Mouse (Mus musculus): Measurements from ENCODE around the gene 9930021J03Rik.
A peak's percentile ranks its signal among the peaks of the same experiment; 100 is the strongest.

The 9930021J03Rik gene

GRCm38 (mm10) chr19:29805917-29806785 is at the start of gene 9930021J03Rik:
Gene 9930021J03Rik, minus strand, starts transcription at chr19:29805989.
- peak; percentile 99 for DNase-seq (ENCODE audit: low spot score)

GRCm38 (mm10) chr19:29853711-29854110 is 47.9 kb upstream of the 9930021J03Rik start:
- no peak for DNase-seq (ENCODE audit: low spot score)

GRCm38 (mm10) chr19:29851036-29851690 is 45.4 kb upstream of the 9930021J03Rik start:
- DNase-seq (ENCODE audit: low spot score): no peak

GRCm38 (mm10) chr19:29849924-29850551 is 44.2 kb upstream of the 9930021J03Rik start:
- no peak for DNase-seq (ENCODE audit: low spot score)

GRCm38 (mm10) chr19:29844036-29844661 is 38.4 kb upstream of the 9930021J03Rik start:
- DNase-seq (ENCODE audit: low spot score): peak; percentile 77

- DNase-seq (ENCODE audit: low spot score): no peak
Observed at GRCm38 (mm10) chr19:29843641-29844035, 37.8 kb upstream of the 9930021J03Rik start.

GRCm38 (mm10) chr19:29842973-29843372 is 37.2 kb upstream of the 9930021J03Rik start:
- peak; percentile 70 for DNase-seq (ENCODE audit: low spot score)

- no peak for DNase-seq (ENCODE audit: low spot score)
Observed at GRCm38 (mm10) chr19:29840642-29841041, 34.9 kb upstream of the 9930021J03Rik start.

- DNase-seq (ENCODE audit: low spot score): no peak
Observed at GRCm38 (mm10) chr19:29838636-29839135, 32.9 kb upstream of the 9930021J03Rik start.

- no peak for DNase-seq (ENCODE audit: low spot score)
Observed at GRCm38 (mm10) chr19:29838171-29838570, 32.4 kb upstream of the 9930021J03Rik start.

GRCm38 (mm10) chr19:29835364-29836034 is 29.7 kb upstream of the 9930021J03Rik start:
- no peak for DNase-seq (ENCODE audit: low spot score)

- DNase-seq (ENCODE audit: low spot score): no peak
Observed at GRCm38 (mm10) chr19:29830911-29831310, 25.1 kb upstream of the 9930021J03Rik start.

GRCm38 (mm10) chr19:29828558-29828957 is 22.8 kb upstream of the 9930021J03Rik start:
- no peak for DNase-seq (ENCODE audit: low spot score)

GRCm38 (mm10) chr19:29826686-29827085 is 20.9 kb upstream of the 9930021J03Rik start:
- peak; percentile 65 for DNase-seq (ENCODE audit: low spot score)

- DNase-seq (ENCODE audit: low spot score): no peak
Observed at GRCm38 (mm10) chr19:29825003-29825402, 19.2 kb upstream of the 9930021J03Rik start.

GRCm38 (mm10) chr19:29824034-29824700 is 18.4 kb upstream of the 9930021J03Rik start:
- DNase-seq (ENCODE audit: low spot score): peak; percentile 76

GRCm38 (mm10) chr19:29823456-29824010 is 17.7 kb upstream of the 9930021J03Rik start:
- DNase-seq (ENCODE audit: low spot score): no peak

GRCm38 (mm10) chr19:29820966-29821365 is 15.2 kb upstream of the 9930021J03Rik start:
- peak; percentile 85 for DNase-seq (ENCODE audit: low spot score)

GRCm38 (mm10) chr19:29812581-29813460 is 7.0 kb upstream of the 9930021J03Rik start, which contains the start of gene Ranbp6:
Gene Ranbp6, minus strand, starts transcription at chr19:29812974.
- peak; percentile 92 for DNase-seq (ENCODE audit: low spot score)

Measured in retina, embryonic 14.5 days (tissue).